Mouse (Mus musculus): ENCODE measurements around the gene Cracr2a.

The Cracr2a gene

DNA sequence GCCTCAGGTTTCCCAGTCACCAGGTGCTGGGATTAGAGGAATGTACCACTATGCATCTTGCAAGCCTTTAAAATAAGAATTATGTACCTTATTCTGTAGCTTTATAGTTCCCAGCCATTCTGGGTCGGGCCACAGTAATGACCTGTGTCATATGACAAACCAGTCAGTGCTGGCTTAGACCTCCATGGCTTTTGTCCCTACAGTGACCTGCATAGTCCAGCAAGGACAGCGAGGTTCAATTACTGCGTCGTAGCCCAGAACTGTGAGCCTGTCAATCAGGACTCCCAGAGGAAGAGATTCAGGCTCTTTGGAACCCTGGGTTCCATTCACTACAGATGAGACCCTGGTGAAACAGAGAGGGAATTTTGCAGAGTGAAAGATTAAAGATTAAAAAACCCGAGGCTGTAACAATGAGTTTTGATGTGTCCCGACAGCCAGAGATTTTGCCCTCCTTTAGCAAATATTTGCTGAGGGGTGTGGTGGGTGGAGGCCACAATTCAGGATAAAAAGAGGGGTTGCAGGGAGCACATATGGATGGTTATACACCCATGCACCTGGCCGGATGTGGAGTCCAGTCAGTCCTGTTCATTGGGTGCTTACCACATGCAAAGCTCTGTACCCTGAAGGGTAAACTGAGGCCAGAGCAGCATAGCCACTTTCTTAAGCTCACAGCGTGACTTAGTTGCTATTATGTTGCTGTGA is 10.9 kb downstream of the Cracr2a start:
- DNase-seq, result no peak

GRCm38 (mm10) chr6:127573779-127574463 is 12.8 kb downstream of the Cracr2a start:
- DNase-seq, result no peak

DNA sequence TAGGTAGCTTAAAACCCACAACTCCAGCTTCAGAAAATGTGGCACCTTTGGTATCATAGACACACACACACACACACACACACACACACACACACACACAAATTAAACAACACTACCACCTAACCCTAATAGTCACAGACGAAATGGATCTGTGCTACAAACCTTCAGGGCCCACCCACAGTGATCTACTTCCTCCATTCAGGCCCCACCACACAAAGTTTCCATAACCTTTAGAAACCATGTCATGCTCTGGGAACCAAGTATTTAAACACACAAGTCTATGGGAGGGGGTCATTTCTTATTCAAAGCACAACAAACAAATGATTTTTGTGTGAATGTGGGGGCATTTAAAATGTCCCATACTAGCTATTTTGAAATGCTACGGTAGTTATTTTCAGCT is 14.1 kb downstream of the Cracr2a start:
- no peak for DNase-seq

- DNase-seq, result no peak
Measured at GRCm38 (mm10) chr6:127577688-127578087, 16.6 kb downstream of the Cracr2a start.

DNA sequence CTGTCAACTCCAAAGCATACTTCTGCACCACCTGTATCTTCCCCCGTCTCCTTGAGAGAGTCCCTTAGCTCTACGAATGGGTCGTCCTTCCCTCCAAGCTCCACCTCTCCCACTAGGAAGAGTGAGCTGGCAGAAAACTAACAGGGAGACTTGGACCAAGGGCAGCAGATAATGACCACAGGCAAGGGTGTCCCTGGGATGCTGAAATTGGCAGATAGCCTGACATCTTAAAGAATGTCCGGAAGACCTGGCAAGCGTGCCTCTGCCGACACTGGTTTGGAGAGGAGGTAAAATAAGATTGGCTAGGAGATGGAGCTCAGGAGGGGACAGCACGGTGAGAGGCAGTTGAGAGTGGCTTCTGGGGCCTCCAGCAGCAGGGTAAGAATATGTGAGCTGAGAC is 17.2 kb downstream of the Cracr2a start:
- peak; percentile 25 for DNase-seq

GRCm38 (mm10) chr6:127578810-127579209 is 17.7 kb downstream of the Cracr2a start:
- peak; percentile 9 for DNase-seq

DNA sequence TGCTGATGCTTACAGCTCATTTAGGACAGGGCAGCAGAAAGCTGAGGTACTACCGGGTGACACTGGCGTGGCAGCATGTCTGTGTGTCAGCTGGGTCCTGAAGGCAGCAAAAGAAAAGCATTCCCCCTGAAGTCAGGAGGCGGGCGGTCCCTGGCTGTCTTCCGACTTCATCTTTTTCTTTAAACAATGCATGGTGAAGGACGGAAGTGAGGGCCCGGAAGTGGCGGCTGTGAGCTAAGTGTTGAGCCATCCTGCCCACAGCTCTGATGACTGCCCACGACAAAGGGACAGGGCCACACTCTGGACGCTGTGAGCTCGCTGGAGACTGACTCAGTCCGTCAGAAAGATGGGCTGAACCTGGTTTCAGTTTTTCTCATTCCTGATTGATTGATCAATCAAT is 20.8 kb downstream of the Cracr2a start:
- DNase-seq, result peak; percentile 8

DNA sequence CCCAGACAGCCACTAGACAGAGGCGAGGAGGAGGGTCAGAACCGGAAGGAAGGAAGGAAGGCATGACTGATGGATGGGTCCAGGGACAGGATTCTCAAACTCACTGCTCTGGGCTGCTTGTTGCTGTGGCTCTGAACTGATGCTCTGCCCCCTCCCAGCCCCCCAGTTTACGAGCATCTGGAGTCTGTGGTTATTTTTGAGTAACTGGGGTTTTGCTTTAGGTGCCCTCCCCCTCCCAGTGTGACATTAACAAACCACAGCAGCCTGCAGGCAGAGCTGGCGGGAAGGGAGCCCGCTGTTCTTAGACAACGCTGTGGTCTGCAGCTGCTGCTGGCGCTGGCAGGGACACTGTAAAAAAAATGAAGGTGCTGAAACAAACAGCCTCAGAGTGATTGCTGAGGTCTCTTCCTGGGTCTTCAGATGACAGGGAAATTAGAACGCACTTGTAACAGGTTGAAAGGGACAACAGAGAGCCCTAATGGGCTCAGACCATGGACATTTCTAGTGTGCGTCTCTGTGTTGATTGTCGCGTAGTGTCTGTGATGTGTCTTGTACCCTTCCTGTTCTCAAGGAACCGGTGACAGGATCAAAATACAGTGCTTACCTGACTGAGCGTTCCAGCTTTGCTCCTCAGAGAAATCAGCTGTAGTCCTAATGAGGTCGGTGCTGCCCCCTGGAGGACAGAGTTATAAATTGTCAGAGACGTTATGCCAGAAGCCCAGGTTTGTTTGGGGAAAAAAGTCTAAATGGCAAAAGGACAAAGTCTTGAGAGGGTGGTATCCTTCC is 21.4 kb downstream of the Cracr2a start:
- DNase-seq, result peak; percentile 79

DNA sequence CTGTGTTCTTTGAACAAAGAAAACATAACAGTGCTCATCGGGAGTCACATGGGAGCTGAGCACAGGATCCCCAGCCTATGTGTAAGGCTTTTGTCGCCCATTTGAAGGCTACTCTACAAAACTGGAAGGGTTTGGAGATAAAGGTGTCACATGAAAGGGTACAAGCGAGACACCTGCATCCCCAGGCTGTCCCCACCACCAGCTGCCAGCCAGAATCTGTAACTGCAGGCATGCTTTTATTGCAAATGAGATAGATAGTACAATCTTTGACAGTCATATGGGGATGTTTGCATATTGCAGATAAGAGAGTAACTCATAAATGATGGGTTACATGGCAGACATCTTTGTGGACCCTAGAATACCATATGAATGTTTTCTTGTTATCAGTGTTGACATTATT is 30.3 kb downstream of the Cracr2a start:
- DNase-seq, result no peak

- no peak for DNase-seq
Measured at GRCm38 (mm10) chr6:127593487-127593886, 32.3 kb downstream of the Cracr2a start.

DNA sequence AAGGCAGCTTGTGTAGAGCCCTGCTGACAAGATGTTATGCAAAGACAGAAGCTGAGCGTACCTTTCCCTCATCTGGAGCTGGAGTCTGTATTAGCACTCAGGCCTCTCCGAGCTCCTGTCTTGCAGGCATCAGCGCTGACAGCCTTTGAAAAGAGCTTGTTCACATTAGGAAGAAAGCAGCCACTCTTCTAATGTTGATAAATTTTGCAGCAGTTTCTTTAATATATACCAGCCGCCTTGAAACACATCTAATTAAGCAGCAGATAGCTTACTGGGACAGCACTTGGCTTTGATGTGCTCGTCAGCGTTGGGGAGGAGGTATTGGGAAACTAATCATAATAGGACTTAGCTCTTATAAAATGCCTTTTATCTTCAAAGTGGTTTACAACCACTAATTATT is 38.1 kb downstream of the Cracr2a start:
- DNase-seq, result no peak

DNA sequence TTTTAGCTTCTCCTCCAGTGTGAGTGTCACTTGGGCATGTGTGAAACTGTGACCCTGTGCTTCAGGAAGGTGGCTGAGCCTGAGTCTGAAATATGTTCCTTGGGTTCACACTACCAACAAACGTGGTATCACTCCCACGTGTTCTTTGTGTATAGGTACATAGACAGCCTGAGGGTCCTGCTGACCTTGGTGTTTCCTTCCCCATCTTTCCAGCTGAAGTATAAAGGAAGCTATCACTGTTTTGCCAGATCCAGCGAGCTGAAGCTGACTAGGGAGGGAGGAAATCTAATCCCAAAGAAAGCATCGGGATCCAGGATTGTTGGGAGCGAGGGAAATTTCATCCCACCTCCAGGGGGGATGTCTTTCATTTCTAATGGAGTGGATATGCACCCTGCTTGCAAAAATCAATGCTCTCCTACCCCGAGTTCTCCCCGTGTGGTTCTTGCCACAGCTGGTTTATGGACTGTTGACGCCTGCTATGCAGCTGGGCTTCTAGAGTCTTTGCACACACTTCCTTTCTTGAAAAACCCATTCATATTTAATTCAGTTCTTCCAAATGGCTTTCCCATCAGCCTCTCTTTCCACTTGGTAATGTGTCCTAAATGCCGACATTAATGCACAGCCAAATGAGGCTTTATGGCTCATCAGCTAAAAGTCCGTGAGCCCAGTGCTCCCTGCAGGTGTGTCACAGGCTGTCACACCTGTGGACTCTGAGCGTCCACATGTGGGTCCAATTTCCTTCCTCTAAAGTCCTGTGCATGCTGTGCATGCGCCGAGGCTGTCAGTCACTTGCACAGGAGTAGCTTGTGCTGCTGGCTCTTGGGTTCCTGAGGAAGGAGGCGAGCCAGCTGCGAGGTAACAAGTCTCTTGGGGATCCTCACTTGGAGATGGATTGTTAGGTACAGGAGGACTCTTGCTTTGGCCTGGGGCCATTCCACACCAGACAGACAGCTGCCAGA is 44.2 kb downstream of the Cracr2a start:
- no peak for DNase-seq

- DNase-seq, result no peak
Measured at GRCm38 (mm10) chr6:127609673-127610072, 48.5 kb downstream of the Cracr2a start.

DNA sequence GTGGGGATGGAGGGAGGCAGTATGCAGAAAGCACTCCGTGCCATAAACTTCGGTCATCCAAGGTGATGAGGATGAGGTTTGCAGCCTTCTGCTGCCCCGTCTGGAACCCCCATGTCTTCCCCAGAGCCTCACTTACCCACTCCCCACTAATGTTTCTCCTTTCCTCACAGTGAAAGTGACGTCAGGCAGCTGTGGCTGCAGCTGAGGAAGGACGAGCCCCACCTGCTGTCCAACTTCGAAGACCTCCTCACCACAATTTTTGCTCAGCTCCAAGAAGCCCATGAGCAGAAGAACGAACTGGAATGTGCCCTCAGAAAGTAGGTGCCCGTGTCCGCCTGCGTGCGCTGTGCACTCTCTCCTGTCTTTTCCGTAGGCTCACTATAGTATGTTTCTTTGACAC is 50.1 kb downstream of the Cracr2a start:
- DNase-seq, result no peak

DNA sequence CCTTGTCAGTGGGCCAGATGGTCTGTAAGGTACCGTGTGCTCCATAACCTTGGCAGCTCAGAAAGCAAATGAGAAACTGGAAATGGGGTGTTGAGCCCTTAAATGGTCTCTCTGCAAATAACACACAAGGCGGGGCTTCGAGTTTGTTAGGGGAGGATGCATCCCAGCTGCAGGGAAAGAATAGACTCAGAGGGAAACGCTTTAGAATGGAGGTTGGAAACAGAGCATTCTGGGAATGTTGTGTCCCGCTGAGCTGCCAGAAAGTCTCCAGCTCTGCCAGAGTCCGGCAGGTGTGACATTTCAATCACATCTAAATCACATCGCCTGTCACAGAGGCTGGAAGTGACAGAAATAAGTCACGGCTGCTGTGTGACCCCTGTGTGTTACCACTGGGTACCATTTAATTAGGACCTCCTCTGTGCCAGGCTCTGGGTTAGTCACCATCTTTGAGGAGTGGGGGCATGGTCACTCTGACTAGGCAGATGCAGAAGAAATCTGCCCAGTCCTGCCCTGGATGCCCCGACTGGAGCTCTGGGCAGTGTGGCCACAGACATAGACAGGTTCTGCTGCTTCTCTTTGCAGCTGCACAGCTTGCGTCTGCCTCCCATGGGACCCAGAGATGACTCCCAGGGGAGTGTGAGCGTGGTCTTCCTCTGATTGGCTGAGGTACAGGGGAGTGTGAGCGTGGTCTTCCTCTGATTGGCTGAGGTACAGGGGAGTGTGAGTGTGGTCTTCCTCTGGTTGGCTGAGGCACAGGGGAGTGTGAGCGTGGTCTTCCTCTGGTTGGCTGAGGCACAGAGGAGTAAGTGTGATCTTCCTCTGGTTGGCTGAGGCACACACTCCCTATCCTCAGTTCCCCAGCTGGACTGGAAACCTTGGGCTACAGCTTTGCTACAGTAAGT is 53.2 kb downstream of the Cracr2a start:
- DNase-seq, result peak; percentile 10

- no peak for DNase-seq
Measured at GRCm38 (mm10) chr6:127616623-127617022, 55.5 kb downstream of the Cracr2a start.

DNA sequence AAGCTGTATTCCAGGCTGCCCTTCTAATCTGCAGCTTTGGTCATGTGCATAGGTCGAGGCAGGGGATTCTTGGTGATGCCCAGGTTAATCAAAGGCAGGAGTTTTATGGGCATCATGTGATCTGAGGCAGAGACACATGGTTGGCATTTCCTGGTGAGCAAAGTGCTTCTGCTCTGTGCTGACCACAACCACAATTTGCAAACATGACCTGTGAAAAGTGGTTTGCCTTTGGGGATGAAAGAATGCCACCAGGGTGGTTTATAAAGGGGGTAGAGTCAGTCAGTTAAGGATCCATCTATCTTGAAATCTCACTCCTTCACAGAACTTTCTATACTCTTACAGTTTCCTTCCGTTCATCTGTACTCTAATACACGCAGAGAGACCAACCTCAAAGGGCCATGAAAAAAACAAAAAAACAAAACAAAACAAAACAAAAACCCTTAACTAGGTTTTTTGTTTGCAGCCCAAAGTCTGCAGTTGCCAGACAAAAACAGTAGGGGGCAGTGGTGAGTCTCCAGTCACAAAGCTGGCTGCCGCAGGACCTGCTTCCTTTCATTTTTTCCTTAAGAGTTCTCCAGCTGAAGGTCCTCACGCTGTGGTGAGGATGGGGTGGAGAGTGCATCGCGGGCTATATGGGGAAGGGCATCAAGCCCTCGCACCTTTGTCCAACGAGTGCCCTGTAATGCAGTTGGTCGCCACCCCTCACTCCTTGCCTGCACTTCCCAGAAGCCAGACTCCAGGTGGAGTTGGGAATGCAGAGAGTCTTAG is 56.3 kb downstream of the Cracr2a start:
- DNase-seq, result peak; percentile 36

DNA sequence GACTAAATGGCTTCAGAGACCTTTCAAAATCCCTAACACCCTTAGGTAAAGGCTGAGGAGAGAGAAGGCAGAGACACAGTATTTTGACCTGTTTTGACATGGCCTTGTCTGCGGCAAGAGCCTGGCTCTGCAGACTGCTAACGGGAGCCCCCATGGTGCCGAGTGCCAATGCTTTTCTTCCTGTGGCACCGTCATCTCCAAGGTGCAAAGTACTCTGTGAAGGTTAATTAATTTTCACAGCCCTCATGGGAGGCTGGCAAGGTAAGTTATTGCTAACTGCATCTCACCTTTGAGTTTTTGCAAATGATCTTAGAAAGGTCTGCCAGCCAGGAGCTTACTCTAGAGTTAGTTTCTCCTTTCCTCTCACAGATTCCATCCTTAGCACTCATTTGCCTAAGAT is 57.5 kb downstream of the Cracr2a start:
- peak; percentile 21 for DNase-seq

GRCm38 (mm10) chr6:127625135-127625534 is 64.0 kb downstream of the Cracr2a start:
- peak; percentile 65 for DNase-seq

DNA sequence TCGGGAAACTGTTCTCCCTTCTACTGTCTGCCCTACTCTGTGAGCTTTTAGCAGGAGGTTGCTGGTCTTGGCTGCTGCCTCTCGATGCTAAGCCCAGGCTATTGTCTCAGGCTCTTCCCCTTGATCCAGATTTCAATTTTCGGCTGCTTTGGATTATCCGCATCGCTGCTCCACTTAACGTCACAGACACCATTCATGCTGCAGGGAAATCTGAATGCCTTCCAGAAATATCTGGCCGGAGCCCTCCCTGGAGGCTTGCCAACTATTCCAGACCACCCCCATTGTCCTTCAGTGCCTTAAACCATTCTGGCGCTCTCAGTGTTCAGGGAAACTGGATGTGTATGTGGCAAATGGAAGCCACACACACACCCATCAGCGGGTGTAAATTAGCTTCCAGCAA is 66.3 kb downstream of the Cracr2a start:
- no peak for DNase-seq

DNA sequence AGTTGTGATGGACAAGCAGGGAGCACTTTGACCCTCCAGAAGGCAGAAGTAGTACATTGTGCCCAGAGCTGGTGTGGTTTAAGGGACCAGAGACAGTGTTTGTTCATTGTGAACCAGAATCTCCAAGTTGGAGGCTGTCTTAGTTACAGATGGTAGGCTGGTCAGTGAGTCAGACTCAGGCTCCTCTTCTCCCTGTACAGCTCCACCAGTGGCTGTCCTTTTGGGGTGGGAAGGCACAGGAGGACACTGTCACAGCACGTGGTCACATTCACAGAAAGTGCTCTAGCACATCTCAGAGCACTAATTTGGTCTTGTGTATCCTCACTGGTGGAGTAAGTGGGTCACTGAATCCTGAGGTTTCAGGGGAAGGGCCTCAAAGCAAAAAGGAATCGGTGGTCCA is 68.1 kb downstream of the Cracr2a start:
- DNase-seq, result no peak

Data from kidney, postnatal 14 days (tissue).